Mouse (Mus musculus): ENCODE results near the gene Cops4. TPM values are rescaled to one million over a fixed set of nuclear protein-coding genes. Genes with fewer than 3 reads are reported as not detected.
A peak's percentile ranks its signal among the peaks of the same experiment; 100 is the strongest.

Cops4 gene
- polyA plus RNA-seq, 1 experiment from 2014 or later: 163 TPM

DNA sequence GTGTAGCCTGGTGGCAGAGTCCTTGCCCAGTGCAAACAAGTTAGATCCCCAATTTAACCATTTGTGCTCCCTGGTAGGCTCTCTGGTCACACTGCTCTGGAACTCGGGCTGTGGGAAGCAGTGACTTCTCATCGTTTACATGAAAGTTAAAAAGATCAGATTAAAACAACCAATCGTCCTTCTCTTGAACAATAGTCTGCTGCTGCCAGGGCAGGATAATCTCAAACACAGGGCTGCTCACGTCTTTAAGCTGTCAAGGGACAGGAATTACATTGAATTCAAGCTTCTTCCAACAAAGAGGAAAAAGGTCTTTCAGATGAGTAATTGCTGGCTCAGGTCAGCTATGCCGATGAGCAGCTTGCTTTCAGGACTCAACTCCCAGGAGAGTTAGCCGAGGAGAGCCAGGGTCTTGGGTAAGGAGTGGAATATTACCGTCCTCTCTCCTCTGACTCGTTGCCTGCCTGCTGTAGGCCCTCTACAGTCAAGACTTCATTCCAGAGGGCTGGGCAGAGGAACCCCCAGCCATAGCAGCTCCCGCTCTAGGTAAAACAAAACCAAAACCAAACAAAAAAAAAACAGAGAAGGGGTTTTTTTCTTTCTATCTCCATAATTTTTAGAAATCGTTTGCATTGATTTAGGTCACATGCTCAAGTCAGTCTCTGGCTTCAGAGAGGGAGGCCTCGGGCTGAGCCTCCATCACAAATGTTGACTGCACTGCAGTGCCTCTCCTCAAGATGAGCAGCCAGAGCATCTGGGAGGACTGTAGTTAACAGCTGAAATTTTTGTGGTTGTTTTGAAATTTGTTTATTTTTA is 63.7 kb downstream of the Cops4 start:
- Histone ChIP-seq H3K4me2 (ENCODE audit: low read depth, low read length) (no peak overlapping the region), H3K4me3 (replicated peaks; ENCODE audit: low read length) (no peak overlapping the region), H3K9ac (ENCODE audit: low read length) (no peak overlapping the region), H3K27ac (ENCODE audit: low read length) (no peak overlapping the region), H3K36me3 (ENCODE audit: control insufficient read depth, insufficient read depth, low read length) (no peaks in the 10 kb centered on the region), H3K4me1 (ENCODE audit: control insufficient read depth, insufficient read depth, low read length) (no peaks in the 10 kb centered on the region), H3K27me3 (ENCODE audit: control insufficient read depth, insufficient read depth, low read length) (no peaks in the 10 kb centered on the region), H3K9me3 (replicated peaks; ENCODE audit: control insufficient read depth, low read length) (no peaks in the 10 kb centered on the region)
- WGBS: 47% methylated on average over 11 of the region's 11 CpGs
- ATAC-seq (ENCODE audit: insufficient read depth, low FRiP score): no peak

DNA sequence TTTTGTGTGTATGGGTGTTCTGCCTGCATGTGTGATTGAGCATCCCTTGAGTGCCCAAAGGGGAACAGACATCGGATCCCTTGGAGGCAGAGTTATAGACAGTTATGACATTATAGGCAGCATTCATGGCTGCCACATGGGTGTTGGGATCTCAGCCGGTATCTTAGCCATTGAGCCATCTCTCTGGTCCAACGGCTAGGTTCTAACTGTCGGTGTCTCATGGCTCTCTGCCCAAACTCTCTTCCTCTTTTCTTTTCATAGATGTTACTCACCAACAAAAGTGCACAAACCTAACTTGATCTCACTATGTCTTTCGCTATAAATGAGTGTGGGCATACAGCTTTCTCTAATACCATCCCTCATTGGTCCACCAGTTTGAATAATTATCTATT is 64.3 kb downstream of the Cops4 start:
- 85% methylated on average over 5 of the region's 5 CpGs for WGBS
- no peaks in the 10 kb centered on the region for H3K9me3 ChIP-seq (replicated peaks; ENCODE audit: control insufficient read depth, low read length)
- H3K36me3 ChIP-seq (ENCODE audit: control insufficient read depth, insufficient read depth, low read length): no peaks in the 10 kb centered on the region
- no peak overlapping the region for H3K4me3 ChIP-seq (replicated peaks; ENCODE audit: low read length)
- no peak overlapping the region for H3K9ac ChIP-seq (ENCODE audit: low read length)
- no peaks in the 10 kb centered on the region for H3K27me3 ChIP-seq (ENCODE audit: control insufficient read depth, insufficient read depth, low read length)
- no peak for ATAC-seq (ENCODE audit: insufficient read depth, low FRiP score)
- H3K4me2 ChIP-seq (ENCODE audit: low read depth, low read length): no peak overlapping the region
- no peak overlapping the region for H3K27ac ChIP-seq (ENCODE audit: low read length)
- H3K4me1 ChIP-seq (ENCODE audit: control insufficient read depth, insufficient read depth, low read length): no peaks in the 10 kb centered on the region

DNA sequence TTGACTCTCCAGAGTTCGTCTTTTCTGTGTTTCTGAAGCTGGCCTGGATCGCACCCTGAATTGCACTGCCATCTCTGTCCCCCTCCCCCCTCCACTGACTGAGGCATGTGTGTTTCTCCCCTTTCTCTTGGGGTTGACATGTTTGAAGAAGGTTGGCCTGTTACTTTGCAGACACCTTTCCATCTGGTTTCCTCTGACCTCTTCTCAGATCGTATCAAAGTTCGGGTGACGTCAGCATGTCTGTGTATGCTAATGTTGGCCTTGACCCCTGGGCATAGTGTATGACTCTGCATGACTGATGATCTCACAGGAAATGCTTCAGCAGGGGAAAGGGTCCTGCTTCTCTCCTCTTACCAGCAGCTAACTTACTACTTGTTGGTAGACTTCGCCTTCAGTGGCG is 65.0 kb downstream of the Cops4 start:
- no peak for ATAC-seq (ENCODE audit: insufficient read depth, low FRiP score)
- Histone ChIP-seq H3K9ac (ENCODE audit: low read length) (no peak overlapping the region), H3K4me3 (replicated peaks; ENCODE audit: low read length) (no peak overlapping the region), H3K27me3 (ENCODE audit: control insufficient read depth, insufficient read depth, low read length) (no peaks in the 10 kb centered on the region), H3K27ac (ENCODE audit: low read length) (no peak overlapping the region), H3K4me1 (ENCODE audit: control insufficient read depth, insufficient read depth, low read length) (no peaks in the 10 kb centered on the region), H3K4me2 (ENCODE audit: low read depth, low read length) (no peak overlapping the region), H3K36me3 (ENCODE audit: control insufficient read depth, insufficient read depth, low read length) (no peaks in the 10 kb centered on the region), H3K9me3 (replicated peaks; ENCODE audit: control insufficient read depth, low read length) (no peaks in the 10 kb centered on the region)
- 65% methylated on average over 7 of the region's 7 CpGs for WGBS

DNA sequence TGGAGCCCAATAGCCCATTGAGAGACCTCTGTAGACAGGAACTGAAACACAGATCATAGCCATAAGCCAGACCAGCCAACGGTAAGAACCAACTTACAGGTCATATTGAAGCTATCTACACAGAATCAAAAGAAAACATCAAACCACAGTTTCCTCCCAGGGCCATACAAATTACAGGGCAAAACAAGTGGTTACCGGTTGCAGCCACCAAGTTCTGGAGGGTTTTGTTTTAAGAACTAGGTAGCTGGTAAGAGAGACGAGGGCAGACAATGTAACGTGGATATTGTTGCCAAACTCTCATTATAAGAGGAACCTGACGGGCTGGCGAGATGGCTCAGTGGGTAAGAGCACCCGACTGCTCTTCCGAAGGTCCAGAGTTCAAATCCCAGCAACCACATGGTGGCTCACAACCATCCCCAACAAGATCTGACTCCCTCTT is 67.1 kb downstream of the Cops4 start:
- H3K4me2 ChIP-seq (ENCODE audit: low read depth, low read length): no peak overlapping the region
- no peak for ATAC-seq (ENCODE audit: insufficient read depth, low FRiP score)
- no peak overlapping the region for H3K27ac ChIP-seq (ENCODE audit: low read length)
- 80% methylated on average over 8 of the region's 8 CpGs for WGBS
- no peaks in the 10 kb centered on the region for H3K9me3 ChIP-seq (replicated peaks; ENCODE audit: control insufficient read depth, low read length)
- no peaks in the 10 kb centered on the region for H3K4me1 ChIP-seq (ENCODE audit: control insufficient read depth, insufficient read depth, low read length)
- H3K4me3 ChIP-seq (replicated peaks; ENCODE audit: low read length): no peak overlapping the region
- no peaks in the 10 kb centered on the region for H3K36me3 ChIP-seq (ENCODE audit: control insufficient read depth, insufficient read depth, low read length)
- no peaks in the 10 kb centered on the region for H3K27me3 ChIP-seq (ENCODE audit: control insufficient read depth, insufficient read depth, low read length)
- no peak overlapping the region for H3K9ac ChIP-seq (ENCODE audit: low read length)

DNA sequence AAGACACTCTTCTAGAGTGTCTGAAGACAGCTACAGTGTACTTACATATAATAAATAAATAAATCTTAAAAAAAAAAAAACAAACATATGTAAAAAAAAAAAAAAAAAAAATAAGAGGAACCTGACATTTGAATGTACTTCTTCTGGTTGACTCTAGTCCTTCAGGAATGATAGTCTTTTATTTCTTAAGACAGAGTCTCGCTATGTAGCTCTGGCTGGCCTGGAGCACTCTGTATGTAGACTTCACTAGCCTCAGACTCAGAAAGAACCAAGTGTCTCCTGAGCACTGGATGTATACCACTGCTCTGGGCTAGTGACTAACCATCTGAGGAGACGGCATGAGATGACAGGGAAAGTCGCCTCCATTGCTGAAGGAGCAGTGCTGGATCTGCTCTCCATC is 67.5 kb downstream of the Cops4 start:
- Histone ChIP-seq H3K4me1 (ENCODE audit: control insufficient read depth, insufficient read depth, low read length) (no peaks in the 10 kb centered on the region), H3K4me3 (replicated peaks; ENCODE audit: low read length) (no peak overlapping the region), H3K9ac (ENCODE audit: low read length) (no peak overlapping the region), H3K27me3 (ENCODE audit: control insufficient read depth, insufficient read depth, low read length) (no peaks in the 10 kb centered on the region), H3K9me3 (replicated peaks; ENCODE audit: control insufficient read depth, low read length) (no peaks in the 10 kb centered on the region), H3K36me3 (ENCODE audit: control insufficient read depth, insufficient read depth, low read length) (no peaks in the 10 kb centered on the region), H3K27ac (ENCODE audit: low read length) (no peak overlapping the region), H3K4me2 (ENCODE audit: low read depth, low read length) (no peak overlapping the region)
- WGBS: 92% methylated on average over 3 of the region's 3 CpGs
- ATAC-seq (ENCODE audit: insufficient read depth, low FRiP score): no peak

DNA sequence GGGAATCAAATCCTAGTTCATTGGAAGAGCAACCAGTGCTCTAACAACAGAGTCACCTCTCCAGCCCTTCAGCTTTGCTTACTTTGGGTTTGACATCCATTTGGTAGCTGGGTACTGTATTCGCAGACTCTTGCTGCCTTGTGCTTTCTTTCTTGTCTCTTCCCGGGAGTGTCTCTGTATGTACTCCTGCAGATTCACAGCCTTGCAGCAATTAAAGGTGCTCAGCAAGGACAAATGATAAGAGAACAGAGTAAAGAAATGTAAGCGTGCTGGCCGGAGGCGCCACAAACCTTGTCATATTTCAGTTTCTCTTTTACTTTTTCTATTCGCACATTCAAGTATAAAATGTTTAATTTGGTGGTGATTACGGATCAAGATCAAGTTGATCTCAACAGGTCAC is 69.0 kb downstream of the Cops4 start:
- Histone ChIP-seq H3K9ac (ENCODE audit: low read length) (no peak overlapping the region), H3K27ac (ENCODE audit: low read length) (no peak overlapping the region), H3K27me3 (ENCODE audit: control insufficient read depth, insufficient read depth, low read length) (no peaks in the 10 kb centered on the region), H3K9me3 (replicated peaks; ENCODE audit: control insufficient read depth, low read length) (no peaks in the 10 kb centered on the region), H3K4me1 (ENCODE audit: control insufficient read depth, insufficient read depth, low read length) (no peaks in the 10 kb centered on the region), H3K4me3 (replicated peaks; ENCODE audit: low read length) (no peak overlapping the region), H3K36me3 (ENCODE audit: control insufficient read depth, insufficient read depth, low read length) (no peaks in the 10 kb centered on the region), H3K4me2 (ENCODE audit: low read depth, low read length) (no peak overlapping the region)
- ATAC-seq (ENCODE audit: insufficient read depth, low FRiP score): no peak
- WGBS: 72% methylated on average over 7 of the region's 7 CpGs

DNA sequence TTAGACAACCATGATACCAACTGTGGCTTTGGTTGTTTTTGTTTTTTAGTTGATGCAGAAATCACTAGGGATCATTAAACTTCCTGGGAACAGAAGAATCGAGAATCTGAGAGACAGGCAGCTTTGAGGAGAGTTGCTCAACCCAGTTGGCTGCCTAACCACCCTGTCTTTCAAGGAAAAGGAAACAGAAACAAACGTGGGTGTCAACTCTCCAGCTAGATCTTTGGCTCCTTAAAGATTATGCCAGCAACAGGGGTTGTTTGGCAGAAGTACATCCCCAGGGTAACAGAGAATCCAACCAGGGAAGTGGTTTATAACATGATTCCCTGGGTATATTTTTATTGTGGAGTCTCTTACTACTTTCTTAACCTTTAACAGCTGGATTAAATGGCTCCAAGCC is 69.5 kb downstream of the Cops4 start:
- H3K9ac ChIP-seq (ENCODE audit: low read length): no peak overlapping the region
- no peak overlapping the region for H3K4me2 ChIP-seq (ENCODE audit: low read depth, low read length)
- H3K4me1 ChIP-seq (ENCODE audit: control insufficient read depth, insufficient read depth, low read length): no peaks in the 10 kb centered on the region

DNA sequence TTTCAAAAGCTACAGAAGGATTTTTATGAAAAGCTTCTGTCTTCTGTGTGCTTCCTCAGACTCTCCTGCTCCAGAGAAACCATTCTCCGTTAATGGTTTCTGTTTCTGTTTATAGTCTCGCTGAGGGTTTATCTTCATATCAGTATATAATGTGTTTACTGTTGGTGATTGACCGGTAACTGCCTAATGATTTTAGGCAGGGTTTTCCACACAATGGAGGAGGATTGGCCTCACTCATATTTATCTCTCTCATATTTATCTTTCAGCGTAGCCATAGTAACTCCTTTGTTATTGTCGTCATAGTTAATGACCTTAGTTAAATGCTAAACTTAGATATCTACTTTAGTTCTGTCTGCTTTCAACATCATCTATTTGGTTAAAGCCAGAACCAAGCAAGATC is 72.4 kb downstream of the Cops4 start:
- 38% methylated on average over 5 of the region's 5 CpGs for WGBS
- Histone ChIP-seq H3K4me3 (replicated peaks; ENCODE audit: low read length) (no peak overlapping the region), H3K36me3 (ENCODE audit: control insufficient read depth, insufficient read depth, low read length) (no peaks in the 10 kb centered on the region), H3K27ac (ENCODE audit: low read length) (no peak overlapping the region), H3K9me3 (replicated peaks; ENCODE audit: control insufficient read depth, low read length) (peaks cover 6% of the 10 kb centered on the region; the same call in 1 of the 2 replicates), H3K9ac (ENCODE audit: low read length) (no peak overlapping the region), H3K27me3 (ENCODE audit: control insufficient read depth, insufficient read depth, low read length) (no peaks in the 10 kb centered on the region), H3K4me1 (ENCODE audit: control insufficient read depth, insufficient read depth, low read length) (no peaks in the 10 kb centered on the region), H3K4me2 (ENCODE audit: low read depth, low read length) (no peak overlapping the region)
- ATAC-seq (ENCODE audit: insufficient read depth, low FRiP score): peak; percentile 69; the same call in 1 of the 2 replicates

More for the DNA sequence above, 69.5 kb downstream of the Cops4 start:
- Histone ChIP-seq H3K27me3 (ENCODE audit: control insufficient read depth, insufficient read depth, low read length) (no peaks in the 10 kb centered on the region), H3K36me3 (ENCODE audit: control insufficient read depth, insufficient read depth, low read length) (no peaks in the 10 kb centered on the region), H3K4me3 (replicated peaks; ENCODE audit: low read length) (no peak overlapping the region), H3K9me3 (replicated peaks; ENCODE audit: control insufficient read depth, low read length) (no peaks in the 10 kb centered on the region), H3K27ac (ENCODE audit: low read length) (no peak overlapping the region)
- 45% methylated on average over 2 of the region's 2 CpGs for WGBS
- ATAC-seq (ENCODE audit: insufficient read depth, low FRiP score): no peak

DNA sequence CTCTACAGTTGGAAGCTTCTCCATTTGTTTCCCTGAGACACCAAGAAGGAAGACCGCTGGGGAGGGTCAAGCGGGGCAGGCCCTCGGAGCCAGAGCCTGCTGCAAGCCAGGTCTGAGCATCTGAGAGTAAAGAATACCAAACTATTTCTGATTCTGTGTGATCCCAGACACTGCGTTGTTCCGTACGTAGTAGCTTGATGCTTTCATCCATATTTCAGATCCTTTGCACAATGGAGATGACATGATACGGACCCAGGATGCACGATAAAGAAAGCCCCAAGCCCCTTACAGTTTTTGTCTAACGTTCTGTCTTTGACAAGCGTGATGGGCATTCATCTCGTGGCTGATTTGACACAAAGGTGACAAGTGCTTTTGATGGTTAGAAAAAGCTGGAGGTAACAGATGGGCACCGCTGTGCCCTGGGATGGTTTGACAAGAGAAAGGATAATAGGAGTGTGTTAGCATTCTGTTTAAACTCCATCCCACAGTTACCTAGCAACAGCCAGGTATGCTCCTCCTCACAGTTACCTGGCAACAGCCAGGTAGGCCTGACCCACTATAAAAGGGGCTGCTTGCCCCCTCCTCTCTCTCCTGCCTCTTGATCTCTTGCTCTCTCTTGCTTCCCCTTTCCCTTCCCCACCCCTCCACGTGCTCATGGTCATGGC is 76.8 kb downstream of the Cops4 start:
- 87% methylated on average over 13 of the region's 13 CpGs for WGBS
- Histone ChIP-seq H3K36me3 (ENCODE audit: control insufficient read depth, insufficient read depth, low read length) (no peaks in the 10 kb centered on the region), H3K27me3 (ENCODE audit: control insufficient read depth, insufficient read depth, low read length) (no peaks in the 10 kb centered on the region), H3K9ac (ENCODE audit: low read length) (no peak overlapping the region), H3K27ac (ENCODE audit: low read length) (no peak overlapping the region), H3K4me2 (ENCODE audit: low read depth, low read length) (no peak overlapping the region), H3K9me3 (replicated peaks; ENCODE audit: control insufficient read depth, low read length) (peaks cover 6% of the 10 kb centered on the region; the same call in 1 of the 2 replicates), H3K4me3 (replicated peaks; ENCODE audit: low read length) (no peak overlapping the region), H3K4me1 (ENCODE audit: control insufficient read depth, insufficient read depth, low read length) (no peaks in the 10 kb centered on the region)
- ATAC-seq (ENCODE audit: insufficient read depth, low FRiP score): no peak

Data from stomach, embryonic 16.5 days (tissue).